Mouse (Mus musculus) liver, postnatal 0 days (tissue): ENCODE measurements at regions not wholly inside any gene's neighbourhood (a gene's known extent, or its start where the extent isn't known, plus 50 kb on each side); places are given as distances from the start of the nearest gene placed in this dataset.
A peak's percentile ranks its signal among the peaks of the same experiment; 100 is the strongest.

Experiments used
- ATAC-seq: fragments of 200-750 bp; cut with Nextera tagmentation; 2 replicates; pipeline ENCODE4 v1.8.0; 2017; ENCODE audit warnings: mild to moderate bottlenecking, moderate library complexity
- DNase-seq: peaks from one replicate; pipeline ENCODE4 v3.0.0-alpha.2; 2016
- H3K27ac ChIP-seq: fragments of 300-500 bp; sonication (generic); 2 replicates; pipeline ENCODE4 v1.5.1; 2014; ENCODE audit warnings: antibody characterized with exemption, moderate library complexity, mild to moderate bottlenecking, low read depth
- H3K27me3 ChIP-seq: fragments of 300-500 bp; sonication (generic); 2 replicates; pipeline ENCODE4 v1.6.1; 2014; ENCODE audit warnings: low read length, control low read depth, mixed read lengths; ENCODE audit not compliant: insufficient read depth
- H3K36me3 ChIP-seq: fragments of 300-500 bp; sonication (generic); replicated peaks from 2 replicates; pipeline ENCODE4 v1.6.1; 2014; ENCODE audit warnings: mild to moderate bottlenecking, control low read depth, low read length, moderate library complexity, mixed read lengths; ENCODE audit not compliant: insufficient read depth
- H3K4me1 ChIP-seq: fragments of 300-500 bp; sonication (generic); 2 replicates; pipeline ENCODE4 v1.6.1; 2014; ENCODE audit warnings: antibody characterized with exemption, mild to moderate bottlenecking, control low read depth; ENCODE audit not compliant: insufficient read depth
- H3K4me2 ChIP-seq: fragments of 300-500 bp; sonication (generic); 2 replicates; pipeline ENCODE4 v1.6.1; 2014; ENCODE audit warnings: low read depth, mild to moderate bottlenecking, low read length, moderate library complexity, mixed read lengths
- H3K4me3 ChIP-seq: fragments of 300-500 bp; sonication (generic); 2 replicates; pipeline ENCODE4 v1.5.1; 2014; ENCODE audit warnings: low read depth, low read length
- H3K9ac ChIP-seq: fragments of 300-500 bp; sonication (generic); replicated peaks from 2 replicates; pipeline ENCODE4 v1.6.1; 2014; ENCODE audit warnings: mild to moderate bottlenecking, moderate library complexity
- H3K9me3 ChIP-seq: fragments of 300-500 bp; sonication (generic); 2 replicates; pipeline ENCODE4 v1.6.1; 2016; ENCODE audit warnings: mild to moderate bottlenecking, control low read depth, low read length, mixed read lengths
- CTCF ChIP-seq: sonication (generic); IDR thresholded peaks from 2 replicates; pipeline ENCODE4 v1.5.1; 2016; ENCODE audit warnings: antibody characterized with exemption, low read depth
- EP300 ChIP-seq: IDR thresholded peaks from 2 replicates; pipeline ENCODE4 v1.6.1; 2016; ENCODE audit warnings: antibody characterized with exemption, low read depth, mild to moderate bottlenecking
- WGBS: fragments of 180-500 bp; shearing (Covaris S2); extraction: QIAGEN DNeasy Blood & Tissue Kit; methylation state at CpG from one replicate; pipeline ENCODE4 v1.1.7; 2014; ENCODE audit not compliant: insufficient replicate concordance; 5-methylcytosine and 5-hydroxymethylcytosine counted together

DNA sequence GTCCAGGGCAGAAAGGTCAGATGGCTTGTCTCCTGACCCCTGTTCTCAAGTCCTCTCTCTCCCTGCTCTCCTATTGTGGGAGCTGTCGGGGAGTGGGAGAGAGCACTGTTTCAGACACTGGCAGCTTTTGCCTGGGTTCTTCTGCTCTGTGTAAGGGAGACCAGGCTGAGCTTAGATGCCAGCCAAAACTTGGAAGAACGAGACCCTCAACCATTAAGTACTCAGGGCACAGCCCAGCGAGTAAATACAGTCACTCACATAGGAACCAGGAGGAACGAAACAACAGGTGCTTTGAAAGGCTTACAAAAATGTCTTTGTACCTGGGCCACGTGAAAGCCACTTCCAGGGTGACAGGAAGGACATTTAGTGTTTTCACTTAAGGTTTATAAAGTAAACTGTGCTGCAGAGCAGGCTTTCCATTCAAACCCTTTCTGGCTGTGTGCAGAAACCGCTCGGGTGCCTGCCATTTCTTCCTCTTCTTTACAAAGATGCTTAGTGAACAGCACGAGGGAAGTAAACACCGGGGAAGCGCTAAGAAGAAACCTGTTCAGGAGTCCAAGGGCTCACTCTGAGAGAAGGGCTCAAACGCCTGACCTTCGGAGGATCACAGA, 72.6 kb upstream of the Bach2 start:
- no peak for ATAC-seq
- Histone ChIP-seq H3K4me1 (peaks cover 22% of the 10 kb centered on the region), H3K4me2 (0 out of 2 replicates have a peak overlapping the region, but pooled peaks have one; percentile 4), H3K27ac (peak overlapping the region; percentile 67; the same call in 1 of the 2 replicates), H3K9ac (no peak overlapping the region), H3K9me3 (no peaks in the 10 kb centered on the region), H3K4me3 (no peak overlapping the region), H3K27me3 (no peaks in the 10 kb centered on the region), H3K36me3 (no peaks in the 10 kb centered on the region)
- WGBS: 53% methylated on average over 12 of the region's 12 CpGs
- no peak for DNase-seq
- TF ChIP-seq CTCF: no peak
- no peak for TF ChIP-seq EP300

DNA sequence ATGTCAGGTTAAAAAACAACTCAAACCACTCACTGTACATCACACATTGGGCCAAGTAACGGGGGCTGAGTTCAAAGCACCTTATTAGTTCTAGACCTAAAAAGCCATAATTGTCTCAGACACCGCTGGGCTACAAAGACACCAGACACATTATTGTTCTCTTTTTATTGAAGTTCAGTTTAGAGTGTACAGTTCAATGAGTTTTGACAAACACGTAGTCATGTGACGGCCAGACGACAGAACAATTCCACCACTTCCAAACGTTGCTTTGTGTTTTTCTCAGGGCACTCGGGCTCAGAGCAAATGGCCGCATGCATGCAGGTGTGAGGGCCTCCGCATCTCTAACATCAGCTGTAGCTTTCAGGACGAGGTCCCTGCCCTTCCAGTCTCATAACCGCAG, 71.5 kb upstream of the Bach2 start:
- WGBS: 69% methylated on average over 11 of the region's 11 CpGs
- no peaks in the 10 kb centered on the region for H3K27me3 ChIP-seq
- TF ChIP-seq EP300 (no peak), CTCF (no peak)

DNA sequence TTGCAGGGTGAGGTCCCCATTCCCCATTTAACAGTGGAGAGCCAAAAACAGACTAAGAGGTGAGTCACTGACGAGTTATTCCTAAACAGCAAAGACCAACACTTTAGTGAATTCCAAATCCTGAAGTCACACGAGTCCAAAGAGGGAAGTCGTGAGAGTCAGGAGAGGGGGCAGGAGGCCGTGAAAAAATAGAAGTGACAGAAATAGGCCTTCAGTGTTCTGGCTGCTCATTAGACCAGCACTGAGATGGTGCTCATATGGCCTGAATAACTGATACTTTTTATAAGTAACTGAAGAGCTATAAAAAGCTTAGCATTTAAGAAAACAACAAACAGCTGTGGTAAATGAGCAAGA, 68.5 kb upstream of the Bach2 start:
- Histone ChIP-seq H3K27me3 (no peaks in the 10 kb centered on the region), H3K4me1 (peaks cover 24% of the 10 kb centered on the region), H3K9ac (no peak overlapping the region), H3K4me3 (0 out of 2 replicates have a peak overlapping the region, but pooled peaks have one; percentile 41), H3K27ac (peak overlapping the region; percentile 86; the same call in 1 of the 2 replicates), H3K36me3 (no peaks in the 10 kb centered on the region), H3K9me3 (no peaks in the 10 kb centered on the region), H3K4me2 (peak overlapping the region; percentile 74)
- peak; percentile 24; the same call in 1 of the 2 replicates for ATAC-seq
- no peak for TF ChIP-seq EP300
- TF ChIP-seq CTCF: no peak
- DNase-seq: no peak
- WGBS: 22% methylated on average over 4 of the region's 4 CpGs

More for the DNA sequence above, 71.5 kb upstream of the Bach2 start:
- Histone ChIP-seq H3K4me2 (no peak overlapping the region), H3K9ac (no peak overlapping the region), H3K4me3 (no peak overlapping the region), H3K36me3 (no peaks in the 10 kb centered on the region), H3K27ac (peak overlapping the region; percentile 67), H3K9me3 (no peaks in the 10 kb centered on the region), H3K4me1 (peaks cover 25% of the 10 kb centered on the region)
- no peak for ATAC-seq
- no peak for DNase-seq

DNA sequence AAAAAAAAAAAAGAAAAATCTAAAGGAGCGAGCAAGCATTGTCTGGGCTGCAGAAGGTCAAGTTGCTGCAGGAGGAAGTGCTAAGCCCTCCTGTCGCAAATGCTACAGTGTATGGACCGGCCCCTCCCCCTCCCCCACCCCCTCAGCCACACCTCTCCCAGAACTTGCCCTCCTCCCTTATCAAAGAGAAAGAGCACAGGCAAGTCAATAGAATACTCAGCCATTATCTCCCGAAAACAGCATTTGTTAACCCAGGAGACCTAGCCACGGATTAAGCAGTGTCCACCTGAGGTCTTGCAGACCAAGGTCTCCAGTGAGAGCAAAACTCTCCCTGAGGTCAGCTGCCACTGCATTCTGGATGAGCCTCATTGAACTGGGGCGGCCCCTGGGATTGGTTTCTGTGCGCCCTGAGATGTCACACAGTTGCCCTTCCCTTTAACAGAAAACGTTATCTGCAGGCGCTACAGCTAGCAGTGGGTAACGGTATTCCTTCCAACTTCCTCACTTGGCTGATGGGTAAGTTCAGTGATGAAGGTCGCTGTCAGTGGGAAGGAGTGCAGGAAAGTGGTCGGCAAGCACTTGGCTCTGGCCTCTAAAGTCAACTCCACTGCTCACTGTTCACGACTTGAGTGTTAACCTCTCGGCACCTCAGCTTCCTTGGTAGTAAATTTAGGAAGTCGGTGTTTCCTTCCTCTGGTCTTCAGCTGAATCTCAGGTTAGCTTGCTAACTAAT, 68.0 kb upstream of the Bach2 start:
- Histone ChIP-seq H3K4me1 (peaks cover 24% of the 10 kb centered on the region), H3K4me2 (peak overlapping the region; percentile 74), H3K27ac (peak overlapping the region; percentile 86), H3K4me3 (peak overlapping the region; percentile 41), H3K9ac (peak overlapping the region; percentile 61), H3K36me3 (no peaks in the 10 kb centered on the region), H3K9me3 (no peaks in the 10 kb centered on the region), H3K27me3 (no peaks in the 10 kb centered on the region)
- peak; percentile 60 for DNase-seq
- peak; percentile 83 for ATAC-seq
- 12% methylated on average over 15 of the region's 15 CpGs for WGBS
- TF ChIP-seq CTCF (no peak), EP300 (peak; percentile 83)

DNA sequence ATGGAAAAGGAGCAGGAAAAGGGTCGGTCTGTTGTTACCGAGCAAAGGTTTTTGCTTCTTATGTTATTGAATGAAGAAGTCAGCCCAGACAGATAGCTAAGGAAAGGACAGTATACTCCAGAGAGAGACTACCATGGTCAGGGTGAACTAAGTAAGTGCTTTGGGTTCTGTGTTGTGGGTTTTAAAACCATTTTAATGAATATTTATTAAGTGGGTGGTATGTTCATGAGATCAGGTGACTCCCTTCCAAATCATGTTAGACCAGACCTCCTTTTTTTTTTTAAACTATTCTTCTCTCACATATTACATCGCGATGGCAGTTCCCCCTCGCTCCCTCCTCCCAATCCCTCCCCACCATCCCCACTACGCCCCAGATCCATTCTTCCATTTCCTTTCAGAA, 67.3 kb upstream of the Bach2 start:
- Histone ChIP-seq H3K27ac (peak overlapping the region; percentile 86), H3K9ac (peak overlapping the region; percentile 61), H3K4me2 (peak overlapping the region; percentile 74), H3K9me3 (no peaks in the 10 kb centered on the region), H3K36me3 (no peaks in the 10 kb centered on the region), H3K4me1 (peaks cover 24% of the 10 kb centered on the region), H3K27me3 (no peaks in the 10 kb centered on the region), H3K4me3 (peak overlapping the region; percentile 41)
- 55% methylated on average over 6 of the region's 6 CpGs for WGBS
- no peak for DNase-seq
- ATAC-seq: no peak
- no peak for TF ChIP-seq EP300
- TF ChIP-seq CTCF: no peak

DNA sequence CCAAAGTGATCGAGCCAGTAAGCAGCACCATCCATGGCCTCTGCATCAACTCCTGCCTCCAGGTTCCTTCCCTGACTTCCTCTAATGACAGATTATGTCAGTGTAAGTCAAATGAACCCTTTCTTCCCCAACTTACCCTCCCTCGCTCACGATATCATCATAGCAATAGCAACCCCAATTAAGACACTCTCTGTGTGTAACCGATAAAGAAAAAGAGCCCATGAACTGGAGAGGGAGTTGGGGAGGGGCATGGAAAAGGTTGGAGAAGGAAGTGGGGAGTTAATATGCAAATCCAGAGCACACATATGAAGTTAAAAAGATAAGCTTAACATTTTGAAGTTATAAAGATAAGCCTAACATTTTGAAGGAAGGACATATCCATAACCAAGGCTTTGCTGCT, 65.6 kb upstream of the Bach2 start:
- peaks cover 34% of the 10 kb centered on the region for H3K4me1 ChIP-seq
- ATAC-seq: peak; percentile 22; the same call in 1 of the 2 replicates

More for the DNA sequence above, 65.6 kb upstream of the Bach2 start:
- no peak overlapping the region for H3K4me3 ChIP-seq
- no peak overlapping the region for H3K4me2 ChIP-seq
- 49% methylated on average over 4 of the region's 4 CpGs for WGBS
- peak overlapping the region; percentile 40; the same call in 1 of the 2 replicates for H3K27ac ChIP-seq
- no peak overlapping the region for H3K9ac ChIP-seq
- peak; percentile 94 for TF ChIP-seq EP300
- TF ChIP-seq CTCF: no peak
- no peak for DNase-seq
- H3K27me3 ChIP-seq: no peaks in the 10 kb centered on the region
- H3K36me3 ChIP-seq: no peaks in the 10 kb centered on the region
- no peaks in the 10 kb centered on the region for H3K9me3 ChIP-seq
